Mouse (Mus musculus): ENCODE data around the gene Prom2. TPM values are rescaled to one million over a fixed set of nuclear protein-coding genes. Genes with fewer than 3 reads are reported as not detected.

Gene Prom2
- polyA plus RNA-seq, 1 experiment from 2014 or later, result 2.3 TPM

Other genes with a start within 250 kb of the Prom2 start
- 4.4 and 4.6 TPM in 2 replicates for gene Dusp2, start 205.3 kb downstream of the Prom2 start, polyA plus RNA-seq (2015; fragmentation: Nextera tagmentation; extraction: Ambion mirVana)
- 0.06 and 0.14 TPM in 2 replicates for gene Astl, start 202.8 kb downstream of the Prom2 start, polyA plus RNA-seq (2015; fragmentation: Nextera tagmentation; extraction: Ambion mirVana)
- 0.45 and 0.56 TPM in 2 replicates for gene Adra2b, start 178.3 kb downstream of the Prom2 start, polyA plus RNA-seq (2015; fragmentation: Nextera tagmentation; extraction: Ambion mirVana)
- 0.14 and 0.32 TPM in 2 replicates for gene Gpat2, start 116.3 kb downstream of the Prom2 start, polyA plus RNA-seq (2015; fragmentation: Nextera tagmentation; extraction: Ambion mirVana)
- gene Fahd2a, start 96.9 kb downstream of the Prom2 start, polyA plus RNA-seq (2015; fragmentation: Nextera tagmentation; extraction: Ambion mirVana), result 22.8 and 24.9 TPM in 2 replicates
- gene Kcnip3, start 19.4 kb downstream of the Prom2 start, polyA plus RNA-seq (2015; fragmentation: Nextera tagmentation; extraction: Ambion mirVana), result 1.2 and 1.5 TPM in 2 replicates
- 5.2 and 6.1 TPM in 2 replicates for gene Zfp661, start 45.6 kb upstream of the Prom2 start, polyA plus RNA-seq (2015; fragmentation: Nextera tagmentation; extraction: Ambion mirVana)
- gene Mrps5, start 45.8 kb upstream of the Prom2 start, polyA plus RNA-seq (2015; fragmentation: Nextera tagmentation; extraction: Ambion mirVana), result 136 and 145 TPM in 2 replicates
- gene Mal, start 115.2 kb upstream of the Prom2 start, polyA plus RNA-seq (2015; fragmentation: Nextera tagmentation; extraction: Ambion mirVana), result 1.4 and 1.6 TPM in 2 replicates
- 6.5 and 7.0 TPM in 2 replicates for gene Mall, start 188.5 kb upstream of the Prom2 start, polyA plus RNA-seq (2015; fragmentation: Nextera tagmentation; extraction: Ambion mirVana)
- 33.5 and 34.6 TPM in 2 replicates for gene Nphp1, start 247.4 kb upstream of the Prom2 start, polyA plus RNA-seq (2015; fragmentation: Nextera tagmentation; extraction: Ambion mirVana)